Mouse (Mus musculus): ENCODE measurements around the gene Cdca4.

DNA sequence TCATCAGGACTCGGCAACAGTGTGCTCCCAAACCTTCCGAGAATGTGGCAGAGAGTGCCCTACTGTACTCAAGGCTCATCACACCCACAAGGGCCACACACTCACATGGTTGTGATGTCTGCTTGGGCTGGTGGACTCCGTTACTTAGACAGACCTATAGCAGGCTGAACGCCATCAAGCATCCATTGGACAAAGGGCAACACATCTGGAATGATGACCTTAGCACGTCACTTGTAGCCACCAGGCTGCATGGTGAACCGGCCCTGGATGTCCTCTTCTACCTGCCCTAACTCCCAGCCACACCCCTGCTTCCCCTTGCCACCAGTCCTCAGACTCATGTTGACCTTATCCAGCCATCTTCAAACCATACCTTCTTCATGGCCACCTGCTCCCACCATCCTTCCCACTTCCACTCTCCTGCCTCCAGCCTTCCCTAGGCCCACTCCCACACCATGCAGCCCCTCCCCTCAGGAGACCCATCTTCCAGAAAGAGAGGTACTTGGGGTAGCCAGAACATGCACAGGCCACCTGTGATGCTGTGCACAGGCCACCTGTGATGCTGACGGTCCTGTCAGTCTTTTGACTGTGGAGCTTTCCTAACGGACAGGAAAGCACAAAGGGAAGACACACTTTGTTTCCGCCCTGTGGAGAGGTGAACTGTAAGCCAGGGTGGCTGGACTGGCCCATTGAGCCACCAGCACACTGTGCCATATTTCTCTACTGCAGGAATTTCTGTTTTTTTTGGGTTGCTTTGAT is 29.5 kb upstream of the Cdca4 start:
- TF ChIP-seq CTCF (IDR thresholded peaks at IDR 0.05; ENCODE audit: low read depth) (no peak), EP300 (IDR thresholded peaks at IDR 0.05; ENCODE audit: low read depth) (no peak)

All from liver, postnatal 0 days (tissue).